Mouse (Mus musculus) E14TG2a.4 (cell line): Measurements from ENCODE around the gene Atp1a1.

ENCODE experiments used
- H3K27me3 ChIP-seq: 2 replicates; pipeline ENCODE4 v1.6.1; 2014; ENCODE audit warnings: low read length, control low read depth; ENCODE audit not compliant: insufficient read depth
- H3K36me3 ChIP-seq: 2 replicates; pipeline ENCODE4 v1.6.1; 2014; ENCODE audit warnings: low read length, control low read depth; ENCODE audit not compliant: insufficient read depth
- H3K4me1 ChIP-seq: replicated peaks from 2 replicates; pipeline ENCODE4 v1.6.1; 2014; ENCODE audit warnings: low read depth, low read length, control low read depth
- H3K4me3 ChIP-seq: replicated peaks from 2 replicates; pipeline ENCODE4 v1.5.1; 2014; ENCODE audit warnings: mild to moderate bottlenecking, low read length
- H3K9me3 ChIP-seq: 2 replicates; pipeline ENCODE4 v1.6.1; 2014; ENCODE audit warnings: low read length, control low read depth
- CTCF ChIP-seq: conservative IDR thresholded peaks from 2 replicates; pipeline ENCODE4 v1.5.1; 2014; ENCODE audit warnings: low read length
- NANOG ChIP-seq: IDR thresholded peaks from 2 replicates; pipeline ENCODE4 v1.6.1; 2014; ENCODE audit warnings: borderline replicate concordance, low read length, mixed read lengths
- POU5F1 ChIP-seq: IDR thresholded peaks from 2 replicates; pipeline ENCODE4 v1.6.1; 2014; ENCODE audit warnings: low read length, borderline replicate concordance

The Atp1a1 gene

DNA sequence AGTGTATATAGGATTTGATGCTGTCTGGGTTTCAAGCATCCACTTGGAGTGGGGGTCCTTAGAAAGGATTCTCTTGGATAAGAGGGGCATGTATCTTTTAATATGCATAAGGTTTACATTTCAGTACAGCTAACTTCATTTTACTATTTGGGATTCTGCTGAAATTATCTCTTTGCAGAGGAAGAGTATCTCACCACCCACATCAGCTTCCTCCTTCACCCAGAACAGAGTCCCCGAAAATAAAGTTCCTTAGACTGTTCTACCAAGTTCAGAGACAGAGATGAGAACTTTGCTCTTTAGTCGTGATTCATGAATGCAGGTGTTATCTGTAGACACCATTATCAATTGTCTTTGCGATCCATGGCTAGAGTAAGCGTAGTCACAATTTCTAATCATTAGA is 14.5 kb upstream of the Atp1a1 start:
- TF ChIP-seq NANOG = no peak
- no peak for TF ChIP-seq CTCF
- no peak for TF ChIP-seq POU5F1
- Histone ChIP-seq H3K4me1 (peaks cover 12% of the 10 kb centered on the region), H3K36me3 (no peaks in the 10 kb centered on the region), H3K27me3 (peaks cover 4% of the 10 kb centered on the region; the same call in 1 of the 2 replicates), H3K9me3 (peaks cover 9% of the 10 kb centered on the region; the same call in 1 of the 2 replicates), H3K4me3 (no peak overlapping the region)

DNA sequence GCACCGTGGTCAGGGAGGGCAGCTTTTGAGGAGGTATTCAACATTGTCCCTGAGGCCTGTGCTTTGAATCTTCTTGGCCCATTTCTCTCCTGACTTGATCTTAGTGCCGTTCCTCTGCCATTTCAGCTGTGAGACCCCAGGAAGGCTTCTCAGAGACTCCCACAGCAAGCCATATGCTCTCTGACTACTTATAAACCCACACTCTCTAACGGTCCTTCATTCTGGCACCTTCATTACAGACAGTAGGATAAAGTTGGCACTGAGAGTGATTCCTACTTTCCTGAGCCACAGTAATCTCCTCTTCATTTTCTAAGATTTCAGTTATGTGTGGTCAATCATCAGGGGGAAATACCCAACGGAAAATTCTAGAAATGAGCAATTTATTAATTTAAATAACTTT is 14.0 kb upstream of the Atp1a1 start:
- H3K4me1 ChIP-seq = peaks cover 12% of the 10 kb centered on the region
- H3K4me3 ChIP-seq = no peak overlapping the region
- peaks cover 9% of the 10 kb centered on the region; the same call in 1 of the 2 replicates for H3K9me3 ChIP-seq
- H3K36me3 ChIP-seq = no peaks in the 10 kb centered on the region
- TF ChIP-seq POU5F1 = no peak
- peaks cover 8% of the 10 kb centered on the region; the same call in 1 of the 2 replicates for H3K27me3 ChIP-seq

DNA sequence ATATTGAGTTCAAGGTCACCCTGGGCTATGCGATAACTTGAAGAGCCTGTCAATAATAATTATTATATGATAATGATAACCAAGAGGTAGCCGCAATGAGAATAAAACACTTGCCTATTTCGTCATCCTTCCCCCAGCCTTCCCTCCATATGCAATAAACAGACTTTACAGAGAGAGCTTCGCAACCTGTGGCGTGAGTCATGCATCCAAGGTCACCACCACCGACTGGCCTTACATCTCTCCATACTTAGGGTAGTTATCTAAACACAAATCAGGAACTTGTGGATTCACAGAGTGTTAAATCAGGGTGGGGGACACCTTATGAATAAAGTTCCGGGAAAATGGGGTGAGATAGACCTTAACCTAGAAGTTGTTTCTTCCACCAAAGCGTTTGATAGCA is 13.0 kb upstream of the Atp1a1 start:
- Histone ChIP-seq H3K9me3 (peaks cover 9% of the 10 kb centered on the region; the same call in 1 of the 2 replicates), H3K36me3 (no peaks in the 10 kb centered on the region), H3K4me3 (no peak overlapping the region), H3K27me3 (peaks cover 8% of the 10 kb centered on the region; the same call in 1 of the 2 replicates), H3K4me1 (peaks cover 18% of the 10 kb centered on the region)
- TF ChIP-seq POU5F1 = no peak
- TF ChIP-seq CTCF = no peak
- TF ChIP-seq NANOG = no peak

DNA sequence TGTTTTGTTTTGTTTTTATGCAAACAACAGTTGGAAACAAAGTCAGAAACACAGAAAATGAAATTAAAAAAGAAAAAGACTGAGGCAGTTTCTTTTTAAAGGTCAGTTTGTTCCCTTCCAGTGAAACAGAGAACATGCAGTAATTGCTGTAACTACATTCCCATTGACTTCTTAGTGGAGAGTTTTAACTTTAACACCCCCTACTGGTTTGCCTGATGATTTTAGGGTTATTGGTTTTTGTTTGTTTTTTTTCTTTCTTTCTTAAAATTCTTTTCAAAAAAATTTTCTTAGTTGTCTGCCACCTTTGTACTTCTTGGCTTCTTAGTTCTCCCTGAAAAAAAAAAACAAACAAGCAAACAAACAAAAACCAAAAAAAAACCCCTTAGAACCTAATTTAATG is 12.5 kb upstream of the Atp1a1 start:
- Histone ChIP-seq H3K4me3 (no peak overlapping the region), H3K36me3 (no peaks in the 10 kb centered on the region)
- TF ChIP-seq CTCF (no peak), NANOG (no peak), POU5F1 (no peak)

DNA sequence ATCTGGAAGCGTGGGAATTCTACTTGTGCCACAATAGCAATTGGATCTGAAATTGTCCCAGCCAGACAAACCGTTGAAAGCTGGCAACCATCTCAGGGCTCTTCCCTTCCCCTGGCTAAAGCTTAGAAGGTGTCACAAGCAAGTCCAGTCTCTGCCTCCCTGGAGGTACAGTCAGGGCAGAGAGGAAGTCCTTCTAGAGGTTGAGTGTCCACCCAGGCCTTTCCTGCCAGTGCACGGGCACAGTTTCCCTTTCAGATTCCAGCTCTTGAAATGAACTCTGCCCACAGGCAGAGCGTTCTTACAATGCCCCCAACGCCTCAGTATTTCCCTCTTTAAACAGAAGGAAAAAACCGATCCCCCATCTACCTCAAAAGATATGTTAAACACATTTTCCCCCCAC is 11.4 kb upstream of the Atp1a1 start:
- no peaks in the 10 kb centered on the region for H3K36me3 ChIP-seq
- H3K27me3 ChIP-seq = peaks cover 13% of the 10 kb centered on the region; the same call in 1 of the 2 replicates
- H3K4me1 ChIP-seq = peaks cover 25% of the 10 kb centered on the region
- H3K9me3 ChIP-seq = peaks cover 8% of the 10 kb centered on the region; the same call in 1 of the 2 replicates
- TF ChIP-seq NANOG (no peak), POU5F1 (no peak), CTCF (no peak)
- no peak overlapping the region for H3K4me3 ChIP-seq

More for the DNA sequence above, 12.5 kb upstream of the Atp1a1 start:
- peaks cover 9% of the 10 kb centered on the region; the same call in 1 of the 2 replicates for H3K9me3 ChIP-seq
- peaks cover 8% of the 10 kb centered on the region; the same call in 1 of the 2 replicates for H3K27me3 ChIP-seq
- H3K4me1 ChIP-seq = peaks cover 22% of the 10 kb centered on the region

DNA sequence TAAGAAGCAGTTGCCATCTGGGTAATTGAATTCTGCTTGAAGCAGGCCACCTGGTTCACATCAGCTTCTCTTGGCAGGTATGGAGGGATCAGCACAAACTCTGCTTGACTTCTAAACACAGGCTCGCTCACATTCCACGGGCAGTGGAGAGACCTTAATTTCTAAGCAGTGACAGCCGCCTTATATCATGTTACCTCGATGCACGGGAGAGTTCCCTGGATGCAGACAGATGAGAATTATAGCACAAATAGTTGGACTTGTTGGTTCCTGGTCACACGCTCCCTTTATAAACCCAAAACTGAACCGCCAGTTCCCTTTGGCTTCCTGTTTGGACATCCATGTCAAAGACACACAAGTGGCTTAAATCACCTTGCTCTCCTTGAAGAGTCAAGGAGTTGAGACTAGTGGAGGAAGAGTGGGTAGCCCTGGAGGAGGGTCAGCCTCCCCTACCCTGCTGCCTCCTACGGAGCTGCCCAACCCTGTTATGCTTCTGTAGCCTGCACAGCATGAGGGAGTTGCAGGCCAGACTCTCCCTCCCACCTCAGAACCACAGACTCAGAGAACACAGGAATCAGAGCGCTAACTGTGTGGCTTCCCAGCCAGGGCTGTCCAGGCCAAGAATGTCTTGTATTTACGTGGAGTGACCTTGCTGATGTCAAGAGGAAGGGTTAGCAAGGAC is 7.5 kb upstream of the Atp1a1 start:
- H3K36me3 ChIP-seq = no peaks in the 10 kb centered on the region
- peaks cover 13% of the 10 kb centered on the region for H3K4me1 ChIP-seq
- TF ChIP-seq NANOG (no peak), POU5F1 (no peak), CTCF (no peak)
- no peak overlapping the region for H3K4me3 ChIP-seq
- H3K27me3 ChIP-seq = peaks cover 23% of the 10 kb centered on the region
- no peaks in the 10 kb centered on the region for H3K9me3 ChIP-seq

DNA sequence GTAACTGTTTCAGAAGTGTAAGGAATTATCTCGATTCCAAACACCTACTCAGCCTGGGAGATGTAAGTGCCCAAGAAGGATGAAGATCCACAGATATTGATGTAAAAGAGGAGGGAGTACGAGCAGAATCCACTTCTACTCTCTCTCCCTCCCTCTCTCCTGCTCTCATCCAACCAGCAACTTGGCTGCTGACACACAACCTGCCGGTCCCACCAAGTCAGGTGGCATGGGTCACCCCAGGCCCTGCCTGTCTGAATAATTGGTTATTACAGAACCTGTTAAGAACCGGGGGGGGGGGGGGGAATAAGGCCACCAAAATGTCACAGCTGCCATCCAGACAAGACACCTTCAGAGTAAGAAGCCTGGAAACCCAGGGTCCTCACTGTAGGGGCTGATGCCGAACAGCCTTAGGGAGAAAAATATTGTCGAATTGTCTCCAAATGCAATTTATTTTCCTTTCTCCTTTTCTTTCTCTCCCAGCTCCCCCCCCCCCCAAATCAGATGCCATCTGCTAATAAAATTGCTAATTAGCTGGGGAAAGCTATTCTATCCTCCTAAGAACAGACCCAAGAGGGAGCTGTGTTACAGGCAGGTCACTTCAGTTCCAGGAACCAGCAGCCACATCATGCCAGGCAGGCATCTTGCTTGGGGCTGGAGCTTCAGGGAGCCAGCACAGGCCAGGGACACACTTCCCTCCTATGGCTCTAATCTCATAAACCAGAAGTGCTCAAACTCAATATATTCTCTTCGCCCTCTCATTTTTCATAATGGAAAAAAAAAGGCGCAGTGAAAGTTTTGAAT is 6.7 kb upstream of the Atp1a1 start:
- H3K9me3 ChIP-seq = no peaks in the 10 kb centered on the region
- peaks cover 31% of the 10 kb centered on the region for H3K27me3 ChIP-seq
- H3K4me3 ChIP-seq = no peak overlapping the region
- TF ChIP-seq CTCF (no peak), NANOG (no peak), POU5F1 (no peak)
- no peaks in the 10 kb centered on the region for H3K36me3 ChIP-seq
- H3K4me1 ChIP-seq = peaks cover 13% of the 10 kb centered on the region

DNA sequence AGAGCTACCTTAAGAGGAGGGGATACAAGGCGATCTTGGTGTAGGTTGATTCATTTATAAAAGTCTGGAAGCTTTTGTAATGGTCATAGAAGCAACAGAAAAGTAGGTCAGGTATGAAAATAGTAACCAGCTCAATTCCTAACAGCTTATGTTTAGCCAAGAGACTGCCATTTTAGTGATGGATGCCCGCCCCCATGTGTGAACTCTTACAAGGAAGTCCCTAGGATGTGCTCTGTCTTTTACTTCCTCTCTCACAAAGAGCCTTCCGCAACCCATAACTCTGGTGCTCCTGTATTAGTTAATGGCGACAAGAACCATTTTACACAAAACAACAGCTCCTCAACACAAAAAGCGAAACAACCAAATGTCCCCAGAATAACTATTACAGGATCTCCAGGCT is 4.8 kb upstream of the Atp1a1 start:
- Histone ChIP-seq H3K4me3 (no peak overlapping the region), H3K4me1 (peaks cover 22% of the 10 kb centered on the region), H3K27me3 (peaks cover 40% of the 10 kb centered on the region), H3K9me3 (no peaks in the 10 kb centered on the region), H3K36me3 (no peaks in the 10 kb centered on the region)
- TF ChIP-seq POU5F1 (no peak), CTCF (no peak), NANOG (no peak)

DNA sequence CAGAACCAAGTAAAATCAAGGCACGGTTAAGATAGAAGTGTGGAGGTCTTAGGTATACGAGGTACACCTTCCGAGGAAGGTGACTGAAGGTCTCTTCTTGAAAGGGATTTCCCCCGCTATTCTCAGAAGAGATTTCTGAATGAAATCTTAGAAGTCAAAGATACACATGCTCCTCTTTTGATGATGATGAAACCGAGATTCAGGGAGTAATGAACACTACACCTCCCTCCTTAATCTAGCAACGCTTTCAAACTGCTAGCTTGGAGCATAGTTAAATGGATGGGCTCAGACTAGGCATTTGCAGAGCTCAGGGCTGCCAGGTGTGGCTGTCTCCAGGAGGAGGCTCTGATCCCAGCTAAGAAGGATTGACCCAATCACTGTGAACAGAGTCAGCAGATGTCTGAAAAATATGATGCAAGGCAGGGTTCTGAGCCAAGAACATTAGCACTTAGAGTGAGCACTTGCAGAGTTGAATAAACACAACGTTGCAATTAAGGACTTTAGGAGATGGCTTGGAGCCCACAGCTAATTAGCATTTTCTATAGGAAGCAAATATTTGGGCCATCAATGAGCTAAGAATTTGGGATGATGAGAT is 2.5 kb upstream of the Atp1a1 start:
- no peak overlapping the region for H3K4me3 ChIP-seq
- H3K27me3 ChIP-seq = peaks cover 34% of the 10 kb centered on the region
- H3K36me3 ChIP-seq = no peaks in the 10 kb centered on the region
- no peaks in the 10 kb centered on the region for H3K9me3 ChIP-seq
- peaks cover 29% of the 10 kb centered on the region for H3K4me1 ChIP-seq
- TF ChIP-seq NANOG (no peak), POU5F1 (no peak), CTCF (no peak)
